Mouse (Mus musculus) right cerebral cortex, adult 2 months (tissue): Measurements from ENCODE around the gene Plxnc1.

Source experiments
- DNase-seq, 2 experiments: peaks; one replicate each; pipeline ENCODE4 v3.0.0; 2021 to 2022; ENCODE audit warnings: low spot score in 2 of 2

Gene Plxnc1

DNA sequence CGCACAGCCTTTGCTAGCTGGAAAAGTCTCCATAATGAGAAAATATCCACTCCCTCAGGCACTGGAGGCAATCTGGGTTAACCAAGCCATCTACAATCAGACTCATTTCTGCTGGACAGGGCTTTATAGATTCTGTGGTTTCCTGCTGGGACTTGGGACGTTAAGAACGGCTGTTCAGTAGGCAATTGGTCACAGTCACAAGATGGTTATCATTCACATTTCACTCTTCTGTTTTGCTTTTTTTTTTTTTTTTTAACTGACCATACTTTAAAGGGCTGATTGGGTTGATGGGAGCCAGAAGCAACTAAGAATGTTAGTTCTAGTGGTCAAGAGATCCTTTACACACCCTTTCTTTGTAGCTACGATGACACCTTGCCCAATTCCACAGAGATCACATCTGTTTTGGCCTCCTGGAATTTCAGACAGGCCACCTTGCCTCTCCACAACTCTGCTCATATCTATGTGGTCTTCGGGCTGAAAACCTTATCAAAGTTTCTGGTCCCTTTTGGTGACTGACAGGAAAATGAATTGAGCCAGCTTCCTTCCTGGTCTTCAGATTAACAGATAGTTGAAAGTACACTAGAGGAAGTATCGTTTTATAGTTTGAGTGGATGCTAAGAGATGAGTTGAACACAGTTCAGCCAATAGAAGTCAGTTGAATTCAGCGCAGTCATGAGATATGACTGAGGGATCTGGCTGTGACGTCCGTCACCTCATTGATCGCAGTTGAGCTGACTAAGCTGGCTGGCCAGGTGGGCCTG, 3.5 kb upstream of the Plxnc1 start:
- DNase-seq: no peak

GRCm38 (mm10) chr10:94947386-94947785, 2.8 kb upstream of the Plxnc1 start:
- DNase-seq: no peak

DNA sequence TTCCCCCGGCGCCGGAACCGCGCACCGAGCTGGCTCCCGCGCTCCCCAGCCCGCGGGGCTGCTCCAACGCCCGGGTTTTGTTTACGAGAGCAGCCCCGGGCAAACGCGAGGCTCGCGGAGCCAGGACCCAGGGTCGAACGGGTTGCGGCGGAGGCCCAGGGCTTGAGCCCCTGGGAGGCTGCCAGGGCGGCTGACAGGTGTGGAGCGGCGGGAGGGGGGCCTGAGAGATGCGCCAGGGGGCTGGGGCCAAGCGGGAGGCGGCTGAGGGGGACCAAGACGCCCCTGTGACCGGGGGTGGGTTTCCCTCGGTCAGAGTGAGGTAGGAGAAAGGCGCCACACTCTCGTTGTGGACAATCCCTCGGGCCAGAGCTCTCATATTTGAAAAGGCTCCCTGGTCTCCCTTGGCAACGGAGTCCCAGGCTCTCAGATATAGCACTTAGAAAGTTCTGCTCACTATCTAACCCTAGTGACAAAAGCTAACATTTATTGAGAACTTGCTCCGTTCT, 624 bp upstream of the Plxnc1 start:
- DNase-seq: peak in 1 of 2 experiments; percentile 49

DNA sequence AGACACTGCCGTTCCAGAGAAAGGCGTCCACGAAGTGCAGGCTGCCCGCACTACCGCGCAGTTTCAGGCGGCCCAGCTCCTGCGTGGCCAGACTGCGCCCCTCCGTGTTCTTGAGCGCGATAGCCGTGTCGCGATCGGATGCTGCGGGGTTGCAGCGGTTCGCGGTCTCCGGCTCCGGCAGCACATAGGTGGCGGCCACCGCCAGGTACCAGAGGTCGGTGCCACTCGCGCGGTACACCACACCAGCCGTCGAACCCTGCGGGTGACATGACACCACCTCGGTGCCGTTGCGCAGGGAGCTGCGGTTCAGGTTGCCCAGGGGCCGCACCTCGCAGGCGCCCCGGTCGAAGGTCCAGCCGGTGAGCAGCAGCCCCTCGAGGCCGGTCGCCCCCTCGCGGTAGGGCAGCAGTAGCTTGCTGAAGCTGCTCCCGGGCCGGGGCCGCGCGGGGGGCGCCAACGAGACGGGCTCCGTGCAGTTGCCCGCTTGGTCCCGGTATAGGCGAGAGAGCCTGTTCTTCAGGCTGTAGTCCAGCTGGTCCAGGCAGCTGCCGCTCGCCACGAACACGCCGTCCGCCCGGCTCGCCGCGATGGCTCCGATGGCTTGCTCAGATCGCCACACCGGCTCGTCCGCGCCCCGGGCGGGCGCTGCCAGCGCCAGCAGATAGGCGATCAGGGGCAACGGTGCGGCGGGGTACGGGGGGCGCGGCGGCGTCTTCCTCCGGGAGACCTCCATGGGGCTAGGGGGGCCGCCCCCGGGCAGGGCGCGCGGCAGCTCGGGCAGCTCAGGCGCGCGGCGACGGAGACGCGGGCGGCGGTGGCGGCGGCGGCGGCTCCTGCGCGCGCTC, 567 bp downstream of the Plxnc1 start:
- DNase-seq: peak; percentile 64 to 69

DNA sequence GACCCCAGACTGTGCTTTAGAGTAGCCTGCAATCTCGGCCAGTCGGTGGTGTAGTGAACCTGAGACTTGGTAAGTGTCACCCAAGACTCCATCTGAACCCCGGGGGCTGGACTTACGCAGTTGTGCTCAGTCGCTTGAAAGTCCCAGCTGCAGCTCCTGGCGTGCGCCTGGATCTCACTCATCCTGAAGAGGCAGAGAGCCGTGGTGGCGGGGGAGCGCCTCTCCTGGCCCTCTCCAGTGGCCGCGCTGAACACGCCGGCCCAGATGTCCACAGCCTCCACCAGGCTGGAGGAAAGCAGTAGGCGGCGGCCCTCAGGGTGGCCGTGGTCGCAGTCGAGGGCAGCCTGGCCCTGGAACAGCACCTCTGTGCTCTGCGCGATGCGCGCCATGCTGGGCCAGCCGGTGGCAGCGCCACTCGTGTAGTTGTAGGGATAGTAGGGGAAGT, 1.2 kb downstream of the Plxnc1 start:
- DNase-seq: peak; percentile 53 to 70

GRCm38 (mm10) chr10:94942449-94943041, 2.1 kb downstream of the Plxnc1 start:
- DNase-seq: no peak

DNA sequence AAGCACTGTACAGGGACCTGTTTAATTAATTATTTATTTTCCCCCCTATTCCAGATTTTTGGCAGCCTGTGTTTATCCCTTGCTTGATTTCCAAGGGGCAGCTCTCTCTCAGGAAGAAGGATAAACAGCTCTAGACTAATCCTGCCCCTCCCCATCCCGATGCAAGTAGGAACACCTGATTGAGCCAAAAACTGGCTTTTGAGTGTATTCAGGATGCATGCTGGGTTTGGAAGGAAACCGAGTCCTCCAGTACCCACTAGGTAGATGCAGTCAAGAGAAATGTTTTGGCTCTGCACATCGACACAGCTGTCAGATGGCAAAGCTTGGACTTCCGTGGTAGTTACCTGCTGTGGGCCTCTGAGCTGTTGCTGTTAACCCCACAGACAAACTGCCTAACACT, 3.1 kb downstream of the Plxnc1 start:
- no peak for DNase-seq

DNA sequence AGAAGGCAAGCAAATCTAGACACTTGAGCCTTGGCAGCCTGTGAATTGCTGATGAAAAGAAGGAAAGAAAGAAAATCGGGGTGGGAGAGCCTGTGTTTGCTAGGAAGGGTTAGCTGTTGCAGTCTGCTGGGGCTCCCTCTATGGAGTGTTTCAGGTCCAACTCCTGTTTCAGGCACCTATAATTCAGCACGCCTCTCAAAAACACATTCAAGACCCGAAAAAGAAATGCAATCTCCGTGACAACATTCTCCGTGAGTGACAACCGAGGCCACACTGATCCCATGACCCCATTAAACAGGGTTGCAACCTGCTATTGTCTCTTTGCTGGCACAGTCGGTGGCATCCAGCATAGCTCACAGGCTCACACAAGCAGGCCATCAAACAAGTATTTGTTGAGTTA, 3.8 kb downstream of the Plxnc1 start:
- peak in 1 of 2 experiments; percentile 42 for DNase-seq

- DNase-seq: no peak
These were observed 4.6 kb downstream of the Plxnc1 start for GRCm38 (mm10) chr10:94940061-94940460.

DNA sequence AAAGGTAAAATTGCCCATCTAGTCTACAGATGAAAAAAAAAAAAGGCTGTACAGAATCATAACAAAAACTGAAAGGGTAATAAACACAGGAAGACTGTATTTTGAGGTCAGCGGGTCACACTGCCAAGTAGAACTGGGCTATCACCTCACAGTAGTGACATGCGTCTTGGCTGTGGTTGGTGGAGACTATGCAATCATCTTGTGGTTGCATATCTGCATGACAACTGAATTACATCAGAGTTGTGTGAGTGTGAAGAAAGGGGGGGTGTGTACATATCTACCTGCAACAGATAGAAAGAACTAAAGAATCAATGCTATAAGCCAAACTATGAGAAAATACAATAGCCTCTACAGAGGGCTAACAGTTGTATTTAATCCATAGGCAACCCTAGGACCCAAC, 5.7 kb downstream of the Plxnc1 start:
- no peak for DNase-seq

DNA sequence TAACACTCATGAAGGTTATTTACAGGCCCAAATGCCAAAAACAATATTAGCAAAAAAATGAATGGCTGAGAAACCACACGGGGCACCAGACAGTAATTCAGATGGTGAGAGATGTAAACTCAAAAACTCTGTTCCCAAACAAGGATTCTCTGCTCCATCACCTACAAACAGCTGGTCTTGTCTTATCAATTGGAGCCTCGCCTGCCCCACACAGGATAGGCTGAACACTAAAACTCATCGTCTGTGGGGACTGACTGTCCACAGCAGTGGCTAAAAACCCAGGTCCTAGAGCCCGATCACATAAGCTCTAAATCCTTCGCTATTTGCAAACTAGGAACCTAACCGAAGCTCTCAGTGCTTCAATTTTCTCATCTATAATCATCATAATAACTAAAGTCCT, 6.3 kb downstream of the Plxnc1 start:
- no peak for DNase-seq

DNA sequence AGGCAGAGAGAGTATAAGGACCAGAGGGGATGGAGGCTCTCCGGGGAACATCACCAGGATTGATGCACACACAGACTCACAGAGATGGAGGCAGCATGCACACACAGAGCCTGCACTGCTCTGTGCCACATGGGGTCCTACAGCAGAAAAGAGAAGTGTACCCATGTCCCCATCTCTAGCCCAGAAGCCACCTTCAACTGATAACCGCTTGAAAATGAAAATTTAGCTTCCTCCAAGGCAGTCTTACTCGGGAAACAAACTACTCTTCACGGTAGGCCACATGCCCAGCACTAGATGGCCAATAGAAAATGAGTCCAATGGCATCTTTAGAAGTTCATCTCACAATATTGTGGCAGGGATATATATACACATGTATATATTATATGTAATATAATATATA, 9.4 kb downstream of the Plxnc1 start:
- no peak for DNase-seq

- DNase-seq: no peak
These were observed 10.5 kb downstream of the Plxnc1 start for GRCm38 (mm10) chr10:94934151-94934614.

DNA sequence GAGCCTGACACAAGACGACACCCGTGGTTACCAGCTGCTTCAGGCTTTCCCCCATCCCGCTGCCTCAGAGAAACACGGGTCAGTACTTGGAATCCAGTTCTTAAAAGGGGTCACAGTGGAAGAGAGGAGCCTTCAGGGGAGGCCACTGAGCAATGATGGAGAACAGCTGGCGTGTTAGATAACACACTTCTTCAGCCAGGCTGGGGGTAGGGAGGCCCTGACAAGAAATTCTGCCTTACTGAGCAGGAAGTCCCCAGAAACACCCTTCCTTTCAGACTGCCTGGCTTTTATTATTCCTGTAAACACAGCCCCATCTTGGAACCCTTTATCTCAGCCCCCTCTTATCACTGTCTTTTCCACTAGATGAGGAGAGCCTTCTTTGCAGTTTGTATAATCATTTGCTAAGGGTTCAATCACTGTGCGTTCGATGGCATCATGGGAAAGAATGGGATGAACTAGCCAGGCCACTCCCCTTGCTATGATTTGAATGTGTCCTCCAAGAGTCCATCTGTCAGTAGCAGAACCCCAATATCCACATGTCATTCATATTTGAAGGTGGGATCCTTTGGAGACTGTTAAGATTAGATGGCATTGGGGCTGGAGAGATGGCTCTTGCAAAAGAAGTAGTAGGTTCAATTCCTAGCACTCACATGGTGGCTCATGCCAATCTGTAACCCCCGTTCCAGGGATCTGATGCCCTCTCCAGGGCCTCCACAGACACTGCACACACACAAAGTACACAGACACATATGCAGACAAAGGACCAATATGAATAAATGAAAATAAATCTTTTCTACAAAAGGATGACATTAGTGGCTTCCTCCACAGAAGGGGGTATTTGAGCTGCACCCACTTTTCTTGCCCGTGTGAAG, 12.4 kb downstream of the Plxnc1 start:
- no peak for DNase-seq

- DNase-seq: no peak
These were observed 16.5 kb downstream of the Plxnc1 start for GRCm38 (mm10) chr10:94928164-94928563.

DNA sequence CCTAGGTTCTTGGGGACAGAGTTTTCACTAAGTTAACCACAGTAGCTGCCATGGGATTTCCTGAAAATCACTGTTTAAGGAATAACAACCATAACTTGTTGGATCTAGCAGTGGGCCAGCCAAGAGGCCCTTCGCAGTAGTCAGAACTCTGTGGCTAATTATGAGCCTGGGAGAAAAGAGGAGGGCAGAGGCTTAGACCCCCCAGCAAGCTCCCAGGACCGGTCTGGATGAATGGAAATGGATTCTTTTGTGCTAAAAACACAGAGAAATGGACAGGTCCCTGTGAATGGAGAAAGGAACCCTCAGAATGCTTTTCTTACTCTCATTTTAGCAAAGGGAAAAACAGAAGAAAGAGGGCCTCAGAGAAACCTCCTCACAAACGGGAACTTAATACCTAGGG, 18.3 kb downstream of the Plxnc1 start:
- DNase-seq: no peak

DNA sequence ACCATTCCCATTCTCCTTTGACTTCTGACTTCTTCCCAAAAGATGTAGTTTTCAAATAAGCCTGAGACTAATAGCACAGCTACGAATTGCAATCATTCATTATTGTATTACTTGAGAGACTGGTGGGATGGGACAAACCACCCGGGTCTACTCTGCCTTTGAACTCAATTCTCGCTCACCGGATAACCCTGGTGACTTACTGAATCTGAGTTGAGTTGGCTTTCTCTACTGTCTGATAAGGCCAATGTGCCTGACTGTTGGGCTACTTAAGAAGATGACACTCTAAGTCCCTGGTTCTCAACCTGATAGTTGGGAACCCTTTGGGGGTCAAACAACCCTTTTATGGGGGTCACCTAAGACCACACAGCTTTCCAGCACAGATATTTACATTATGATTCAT, 19.8 kb downstream of the Plxnc1 start:
- DNase-seq: no peak

DNA sequence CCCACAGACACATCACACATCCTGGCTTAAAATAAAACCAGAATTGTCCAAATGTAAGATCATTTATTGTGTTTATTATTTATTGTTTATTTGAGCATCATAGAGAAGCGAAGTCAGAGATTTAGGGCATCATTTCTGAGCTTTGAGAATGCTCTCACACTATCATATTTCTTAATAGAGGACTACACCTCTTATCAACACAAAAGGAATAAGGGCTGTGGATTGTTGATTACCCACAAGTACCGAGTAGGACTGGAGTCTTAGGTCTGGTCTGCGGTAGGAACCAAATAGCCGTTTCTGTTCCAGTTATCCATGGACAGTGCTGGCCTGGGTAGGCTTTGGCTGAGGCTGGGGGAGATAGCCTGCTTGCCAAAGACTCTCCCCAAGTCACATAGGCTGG, 20.2 kb downstream of the Plxnc1 start:
- no peak for DNase-seq

DNA sequence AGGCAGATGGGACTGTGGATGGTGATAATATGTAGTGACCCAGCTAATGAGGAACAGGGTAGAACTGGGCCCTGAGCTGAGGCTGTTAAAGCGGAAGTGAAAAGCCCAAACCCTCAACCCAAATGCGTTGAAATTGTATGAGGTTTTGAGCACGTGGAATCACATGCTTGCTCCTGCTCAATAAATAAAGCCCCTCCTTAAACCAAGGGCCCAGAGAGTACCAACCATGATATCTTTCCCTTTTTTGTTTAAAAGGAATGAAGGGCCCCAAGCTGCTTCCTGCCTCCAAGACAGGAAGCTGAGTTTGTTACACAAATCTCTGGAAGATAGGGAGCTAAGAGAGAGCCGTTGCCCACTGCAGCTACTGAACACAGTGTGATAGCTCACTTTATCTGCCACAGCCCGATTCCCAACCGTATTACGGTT, 21.3 kb downstream of the Plxnc1 start:
- DNase-seq: no peak

- no peak for DNase-seq
These were observed 21.8 kb downstream of the Plxnc1 start for GRCm38 (mm10) chr10:94922848-94923247.

DNA sequence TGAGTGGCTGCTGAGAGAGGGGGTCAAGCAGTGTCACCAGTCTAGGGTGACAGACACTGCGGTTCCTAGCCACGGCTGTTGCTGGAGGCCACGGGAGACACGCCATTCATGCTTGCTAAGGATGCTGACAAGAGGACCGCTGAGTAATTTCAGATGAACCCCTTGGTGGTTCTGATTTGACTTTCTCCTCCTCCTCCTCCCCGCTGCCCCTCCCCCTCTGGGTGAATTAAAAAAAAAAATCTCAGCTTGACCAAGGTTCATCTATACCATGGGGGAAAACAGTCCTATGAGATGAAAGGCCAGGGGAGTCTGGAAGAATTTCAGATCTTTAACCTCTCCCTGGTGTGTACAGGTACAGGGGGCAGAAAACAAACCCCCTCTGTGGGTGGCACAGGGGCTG, 22.9 kb downstream of the Plxnc1 start:
- DNase-seq: no peak
